In the genomic region with DNA sequence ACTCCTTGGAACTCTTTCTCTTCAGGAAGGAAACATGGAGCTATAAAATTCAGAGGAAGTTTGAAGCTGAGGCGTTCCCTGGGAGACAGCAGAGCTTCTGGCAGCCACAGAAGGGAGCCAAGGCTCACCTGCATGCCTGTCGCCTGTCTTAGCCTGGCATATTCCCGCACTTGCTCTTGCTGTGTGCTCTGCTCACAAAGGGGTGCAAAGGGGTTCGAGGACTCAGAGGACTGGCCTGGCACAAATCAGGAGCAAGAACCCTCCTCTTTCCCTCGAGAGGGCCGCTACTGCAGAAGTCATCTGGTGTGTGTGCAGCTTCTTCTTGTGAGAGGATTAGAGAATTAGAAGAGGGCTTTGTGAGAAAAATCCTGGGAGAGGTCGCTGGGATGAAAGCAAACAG, we compare ENCODE assay signal across 12 mouse cellular contexts. TPM values are rescaled to one million over a fixed set of nuclear protein-coding genes. Genes with fewer than 3 reads are reported as not detected.
A peak's percentile ranks its signal among the peaks of the same experiment; 100 is the strongest.
DNase-seq lines count a peak whose midpoint lies in the region; ATAC-seq and TF ChIP-seq lines count a peak whose summit lies in the region.
"Had no signal": no experiment of that assay in that cellular context is flagged by ENCODE, and none has a peak within 500 bp of the region (broad histone marks: within the 10 kb centered on the region; RNA-seq: fewer than 3 reads in every experiment).

No protein-coding gene starts in this region.

- H3K27me3 ChIP-seq in lung, embryonic 14.5 days (ENCODE audit: insufficient read depth, low read length) = no peaks in the 10 kb centered on the region
- no peaks in the 10 kb centered on the region for H3K27me3 ChIP-seq in hindbrain, postnatal 0 days (ENCODE audit: insufficient read depth, low read length)
- H3K27me3 ChIP-seq in neural tube, embryonic 13.5 days = peaks cover 38% of the 10 kb centered on the region
- H3K27me3 ChIP-seq: liver, embryonic 15.5 days had no signal

- no peak overlapping the region for H3K4me3 ChIP-seq in lung, embryonic 14.5 days (ENCODE audit: low read depth, low read length)
- H3K4me3 ChIP-seq in hindbrain, postnatal 0 days (ENCODE audit: low read length) = 0 out of 2 replicates have a peak overlapping the region, but pooled peaks have one; percentile 2
- peak overlapping the region; percentile 4; the same call in 1 of the 2 replicates for H3K4me3 ChIP-seq in neural tube, embryonic 13.5 days
- H3K4me3 ChIP-seq: heart, embryonic 13.5 days; liver, embryonic 15.5 days had no signal

- no peak for TF ChIP-seq CTCF in lung, embryonic 14.5 days (IDR thresholded peaks at IDR 0.05; ENCODE audit: low read depth)
- no peak for TF ChIP-seq CTCF in hindbrain, postnatal 0 days (IDR thresholded peaks at IDR 0.05; ENCODE audit: low read depth)

- peak overlapping the region; percentile 10; the same call in 1 of the 2 replicates for H3K4me2 ChIP-seq in lung, embryonic 14.5 days
- peak overlapping the region; percentile 35 for H3K4me2 ChIP-seq in hindbrain, postnatal 0 days (ENCODE audit: low read depth, low read length)
- H3K4me2 ChIP-seq in neural tube, embryonic 13.5 days = peak overlapping the region; percentile 38
- H3K4me2 ChIP-seq: heart, embryonic 13.5 days; liver, embryonic 15.5 days had no signal

- no peaks in the 10 kb centered on the region for H3K36me3 ChIP-seq in lung, embryonic 14.5 days (ENCODE audit: insufficient read depth)
- no peaks in the 10 kb centered on the region for H3K36me3 ChIP-seq in hindbrain, postnatal 0 days (ENCODE audit: insufficient read depth, low read length)
- H3K36me3 ChIP-seq in neural tube, embryonic 13.5 days = no peaks in the 10 kb centered on the region
- H3K36me3 ChIP-seq: heart, embryonic 13.5 days; liver, embryonic 15.5 days had no signal

- WGBS in lung, embryonic 14.5 days = 28% methylated on average over 7 of the region's 7 CpGs
- WGBS in hindbrain, postnatal 0 days = 20% methylated on average over 7 of the region's 7 CpGs
- WGBS in neural tube, embryonic 13.5 days = 28% methylated on average over 7 of the region's 7 CpGs

- ATAC-seq in CD4-positive, CD25-positive, alpha-beta regulatory T cell, adult 4 months = no peak
- ATAC-seq in lung, embryonic 14.5 days (ENCODE audit: insufficient read depth) = no peak
- no peak for ATAC-seq in hindbrain, postnatal 0 days
- no peak for ATAC-seq in neural tube, embryonic 13.5 days (ENCODE audit: low read depth)

- no peaks in the 10 kb centered on the region for H3K9me3 ChIP-seq in lung, embryonic 14.5 days (ENCODE audit: low read depth, low read length)
- no peaks in the 10 kb centered on the region for H3K9me3 ChIP-seq in hindbrain, postnatal 0 days (ENCODE audit: low read length)
- H3K9me3 ChIP-seq in neural tube, embryonic 13.5 days = no peaks in the 10 kb centered on the region
- H3K9me3 ChIP-seq: heart, embryonic 13.5 days; liver, embryonic 15.5 days had no signal

- H3K4me1 ChIP-seq in lung, embryonic 14.5 days (ENCODE audit: insufficient read depth) = no peaks in the 10 kb centered on the region
- H3K4me1 ChIP-seq in hindbrain, postnatal 0 days (ENCODE audit: insufficient read depth, low read length) = no peaks in the 10 kb centered on the region
- H3K4me1 ChIP-seq in neural tube, embryonic 13.5 days (replicated peaks) = peaks cover 12% of the 10 kb centered on the region; the same call in 1 of the 2 replicates
- H3K4me1 ChIP-seq: liver, embryonic 15.5 days had no signal

- no peak overlapping the region for H3K27ac ChIP-seq in lung, embryonic 14.5 days (ENCODE audit: low read depth)
- H3K27ac ChIP-seq in hindbrain, postnatal 0 days = peak overlapping the region; percentile 36
- peak overlapping the region; percentile 56 for H3K27ac ChIP-seq in neural tube, embryonic 13.5 days (replicated peaks)
- H3K27ac ChIP-seq: heart, embryonic 13.5 days; liver, embryonic 15.5 days had no signal

- DNase-seq in CD4-positive, CD25-positive, alpha-beta regulatory T cell, adult 2 months (ENCODE audit: low read depth, low spot score) = peak; percentile 0
- DNase-seq in lung, embryonic 14.5 days = no peak
- DNase-seq in lung, postnatal 14 days = no peak
- DNase-seq in hindbrain, postnatal 0 days (ENCODE audit: low spot score) = no peak
- no peak for DNase-seq in c-Kit-positive CD71-positive TER-119-positive erythroid progenitor cells, embryonic 14.5 days (ENCODE audit: low spot score)
- no peak for DNase-seq in urinary bladder, postnatal 10 days (ENCODE audit: low spot score)
- DNase-seq: kidney, adult 9 months had no signal

- H3K9ac ChIP-seq in lung, embryonic 14.5 days = no peak overlapping the region
- H3K9ac ChIP-seq in hindbrain, postnatal 0 days (replicated peaks; ENCODE audit: low read length) = 0 out of 2 replicates have a peak overlapping the region, but pooled peaks have one; percentile 9
- no peak overlapping the region; the same call in 1 of the 2 replicates for H3K9ac ChIP-seq in neural tube, embryonic 13.5 days
- H3K9ac ChIP-seq: heart, embryonic 13.5 days; liver, embryonic 15.5 days had no signal

RNA-seq across cellular contexts. Expression of gene 4933400A11Rik, which starts 48.3 kb away (rescaled TPM):
- not detected for polyA plus RNA-seq in CD4-positive, CD25-positive, alpha-beta regulatory T cell, adult 4 months (2017; shearing (Covaris generic))
- 0.17 TPM in 1 of 2 replicates, not detected in the other for polyA plus RNA-seq in lung, embryonic 14.5 days (2014; fragmentation: Nextera tagmentation; extraction: Ambion mirVana)
- total RNA-seq in hindbrain, postnatal 0 days (2014; rRNA removed) = not detected in 2 replicates
- polyA plus RNA-seq in hindbrain, postnatal 0 days (2015; fragmentation: Nextera tagmentation; extraction: Ambion mirVana) = not detected in 2 replicates
- 0.18 TPM in 1 of 2 replicates, not detected in the other for polyA plus RNA-seq in neural tube, embryonic 13.5 days (2015; fragmentation: Nextera tagmentation; extraction: Ambion mirVana)
- polyA plus RNA-seq: liver, embryonic 15.5 days; neural tube, embryonic 14.5 days had no signal
